Mouse (Mus musculus) thymus, adult 2 months (tissue): Measurements from ENCODE around the gene Palm. TPM values are rescaled to one million over a fixed set of nuclear protein-coding genes. Genes with fewer than 3 reads are reported as not detected.

Source experiments
- DNase-seq: peaks from one replicate; pipeline ENCODE4 v3.0.0; 2021
- H3K27ac ChIP-seq: fragments of 200-500 bp; 2 replicates; pipeline ENCODE4 v1.5.1; 2012; ENCODE audit warnings: low read length, control low read depth; ENCODE audit not compliant: control insufficient read depth, insufficient read depth
- H3K27me3 ChIP-seq: fragments of 200-500 bp; 2 replicates; pipeline ENCODE4 v1.6.1; 2012; ENCODE audit warnings: mild to moderate bottlenecking, low read length, moderate library complexity, mixed read lengths; ENCODE audit not compliant: control insufficient read depth, insufficient read depth
- H3K36me3 ChIP-seq: fragments of 200-500 bp; 2 replicates; pipeline ENCODE4 v1.6.1; 2012; ENCODE audit warnings: mild to moderate bottlenecking, low read length, moderate library complexity; ENCODE audit not compliant: control insufficient read depth, insufficient read depth
- H3K4me1 ChIP-seq: fragments of 200-500 bp; replicated peaks from 2 replicates; pipeline ENCODE4 v1.6.1; 2012; ENCODE audit warnings: low read length; ENCODE audit not compliant: control insufficient read depth, insufficient read depth
- H3K4me3 ChIP-seq: fragments of 200-500 bp; 2 replicates; pipeline ENCODE4 v1.5.1; 2012; ENCODE audit warnings: mild to moderate bottlenecking, low read length, control low read depth, moderate library complexity; ENCODE audit not compliant: control insufficient read depth, insufficient read depth
- CTCF ChIP-seq: fragments of 200-500 bp; IDR thresholded peaks from 2 replicates; pipeline ENCODE4 v1.5.1; 2012; ENCODE audit warnings: mild to moderate bottlenecking, control low read depth, low read length, moderate library complexity, borderline replicate concordance; ENCODE audit not compliant: control insufficient read depth, poor library complexity, insufficient read depth; ENCODE audit errors: extremely low read depth
- POLR2A ChIP-seq: fragments of 200-500 bp; IDR thresholded peaks from 2 replicates; pipeline ENCODE4 v1.6.1; 2012; ENCODE audit warnings: mild to moderate bottlenecking, low read length, control low read depth, moderate library complexity; ENCODE audit not compliant: control insufficient read depth, poor library complexity, insufficient read depth; ENCODE audit errors: extremely low read depth
- WGBS: fragments of 180-500 bp; shearing (Covaris S2); methylation state at CpG from one replicate; pipeline ENCODE4 v1.1.7; 2018; 5-methylcytosine and 5-hydroxymethylcytosine counted together
- polyA plus RNA-seq: library from polyadenylated mRNA; depleted of rRNA; stranded (reverse); fragments of >200 nt; gene quantifications from 2 replicates; pipeline ENCODE4 v1.2.3, GENCODE M21; 2012

Palm gene
- polyA plus RNA-seq, 1 experiment = 63.7 TPM

GRCm38 (mm10) chr10:79832786-79833181, 39.4 kb downstream of the Palm start:
- no peak for DNase-seq
- no peaks in the 10 kb centered on the region for H3K27me3 ChIP-seq
- no peak overlapping the region for H3K27ac ChIP-seq
- H3K4me1 ChIP-seq = peaks cover 25% of the 10 kb centered on the region
- H3K36me3 ChIP-seq = no peaks in the 10 kb centered on the region
- TF ChIP-seq POLR2A (no peak), CTCF (no peak)
- 35% methylated on average over 9 of the region's 9 CpGs for WGBS
- no peak overlapping the region for H3K4me3 ChIP-seq

- no peak overlapping the region for H3K27ac ChIP-seq
- no peaks in the 10 kb centered on the region for H3K27me3 ChIP-seq
- peaks cover 25% of the 10 kb centered on the region for H3K4me1 ChIP-seq
- no peak overlapping the region for H3K4me3 ChIP-seq
- H3K36me3 ChIP-seq = no peaks in the 10 kb centered on the region
- 34% methylated on average over 9 of the region's 9 CpGs for WGBS
- DNase-seq = peak; percentile 83
- TF ChIP-seq CTCF = peak; percentile 96
- TF ChIP-seq POLR2A = no peak
These were observed 41.5 kb downstream of the Palm start for GRCm38 (mm10) chr10:79834769-79835398.

GRCm38 (mm10) chr10:79836918-79837317, 43.5 kb downstream of the Palm start:
- Histone ChIP-seq H3K27me3 (no peaks in the 10 kb centered on the region), H3K27ac (no peak overlapping the region), H3K4me1 (peaks cover 31% of the 10 kb centered on the region), H3K4me3 (no peak overlapping the region), H3K36me3 (no peaks in the 10 kb centered on the region)
- TF ChIP-seq CTCF = no peak
- TF ChIP-seq POLR2A = no peak
- no peak for DNase-seq
- 99% methylated on average over 3 of the region's 3 CpGs for WGBS

DNA sequence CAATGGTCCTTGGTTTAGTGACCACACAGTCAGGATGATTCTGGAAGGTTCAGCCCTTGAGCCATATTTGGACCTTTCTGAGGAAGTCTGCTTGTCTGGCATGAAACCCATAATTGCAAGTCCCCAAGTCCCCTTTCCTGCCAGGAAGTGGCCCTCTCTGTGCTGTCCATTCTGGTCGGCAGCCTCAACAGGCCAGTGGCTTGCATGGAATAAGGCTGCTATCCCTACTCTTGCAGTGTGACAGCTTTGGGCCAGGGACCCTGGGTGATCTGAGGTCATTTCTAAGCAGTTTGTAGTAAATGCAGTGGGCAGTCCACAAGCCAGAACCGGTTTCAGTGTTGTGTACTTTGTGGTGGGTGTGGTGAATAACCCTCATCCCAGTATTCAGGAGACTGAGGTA, 44.8 kb downstream of the Palm start:
- TF ChIP-seq POLR2A = no peak
- no peak for TF ChIP-seq CTCF
- peaks cover 18% of the 10 kb centered on the region for H3K4me1 ChIP-seq
- no peaks in the 10 kb centered on the region for H3K27me3 ChIP-seq
- no peak for DNase-seq
- no peaks in the 10 kb centered on the region for H3K36me3 ChIP-seq
- WGBS = 77% methylated on average over 2 of the region's 2 CpGs
- no peak overlapping the region for H3K4me3 ChIP-seq
- no peak overlapping the region for H3K27ac ChIP-seq

DNA sequence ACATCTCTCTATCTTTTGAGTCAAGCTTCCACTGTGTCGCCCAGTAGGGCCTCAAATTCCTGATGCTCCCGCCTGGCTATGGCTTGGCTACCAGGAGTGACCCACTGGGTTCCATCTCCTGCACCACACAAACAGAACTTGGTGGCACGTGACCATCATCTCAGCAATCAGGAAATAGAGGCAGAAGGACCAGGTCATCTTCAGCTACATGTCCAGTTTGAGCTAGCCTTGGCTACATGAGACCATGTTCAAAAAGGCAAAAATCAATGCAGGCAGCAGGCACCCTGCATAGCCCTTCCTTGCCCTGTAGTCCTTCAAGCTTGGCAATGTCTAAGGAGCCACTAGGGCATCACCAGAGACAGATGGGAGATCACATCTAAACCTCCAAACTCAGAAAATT, 46.7 kb downstream of the Palm start:
- Histone ChIP-seq H3K4me1 (peaks cover 12% of the 10 kb centered on the region), H3K4me3 (no peak overlapping the region), H3K27ac (no peak overlapping the region), H3K36me3 (no peaks in the 10 kb centered on the region), H3K27me3 (no peaks in the 10 kb centered on the region)
- 95% methylated on average over 3 of the region's 3 CpGs for WGBS
- no peak for DNase-seq
- TF ChIP-seq POLR2A = no peak
- TF ChIP-seq CTCF = no peak

GRCm38 (mm10) chr10:79840644-79841551, 47.5 kb downstream of the Palm start:
- Histone ChIP-seq H3K4me1 (peaks cover 12% of the 10 kb centered on the region), H3K36me3 (no peaks in the 10 kb centered on the region), H3K27ac (peak overlapping the region; percentile 4; the same call in 1 of the 2 replicates), H3K4me3 (peak overlapping the region; percentile 42), H3K27me3 (no peaks in the 10 kb centered on the region)
- 3% methylated on average over 24 of the region's 24 CpGs for WGBS
- peak; percentile 38 for DNase-seq
- TF ChIP-seq CTCF = no peak
- TF ChIP-seq POLR2A = peak; percentile 25; the same call in 1 of the 2 replicates
